Mouse (Mus musculus) spleen, adult 2 months (tissue): ENCODE data around the gene Vwa3b. TPM values are rescaled to one million over a fixed set of nuclear protein-coding genes. Genes with fewer than 3 reads are reported as not detected.

ENCODE experiments used
- DNase-seq, 2 experiments: peaks; one replicate each; pipeline versions ENCODE4 v3.0.0 to v3.0.0-alpha.2; 2012 to 2021; ENCODE audit warnings: low spot score in 2 of 2, low read depth in 1 of 2
- H3K27ac ChIP-seq: fragments of 200-500 bp; 2 replicates; pipeline ENCODE4 v1.5.1; 2012; ENCODE audit warnings: low read length, inconsistent platforms; ENCODE audit not compliant: insufficient read depth
- H3K27me3 ChIP-seq: fragments of 200-500 bp; 2 replicates; pipeline ENCODE4 v1.6.1; 2012; ENCODE audit warnings: mild to moderate bottlenecking, moderate library complexity, low read length, inconsistent platforms; ENCODE audit not compliant: control insufficient read depth, insufficient read depth
- H3K36me3 ChIP-seq: fragments of 200-500 bp; 2 replicates; pipeline ENCODE4 v1.6.1; 2012; ENCODE audit warnings: mild to moderate bottlenecking, low read length, inconsistent platforms; ENCODE audit not compliant: control insufficient read depth, insufficient read depth
- H3K4me1 ChIP-seq: fragments of 200-500 bp; 2 replicates; pipeline ENCODE4 v1.6.1; 2011; ENCODE audit warnings: inconsistent platforms; ENCODE audit not compliant: control insufficient read depth, insufficient read depth, insufficient read length
- H3K4me3 ChIP-seq: fragments of 200-500 bp; 2 replicates; pipeline ENCODE4 v1.5.1; 2011; ENCODE audit warnings: mild to moderate bottlenecking, inconsistent platforms; ENCODE audit not compliant: insufficient read depth, insufficient read length; ENCODE audit errors: extremely low read depth
- CTCF ChIP-seq: fragments of 200-500 bp; IDR thresholded peaks from 2 replicates; pipeline ENCODE4 v1.5.1; 2011; ENCODE audit warnings: mild to moderate bottlenecking, inconsistent platforms; ENCODE audit not compliant: insufficient read depth, insufficient read length, insufficient replicate concordance; ENCODE audit errors: extremely low read depth
- POLR2A ChIP-seq: fragments of 200-500 bp; IDR thresholded peaks from 2 replicates; pipeline ENCODE4 v1.6.1; 2011; ENCODE audit warnings: low read depth, low read length, inconsistent platforms
- WGBS: fragments of 180-500 bp; shearing (Covaris S2); methylation state at CpG from one replicate; pipeline ENCODE4 v1.1.7; 2018; 5-methylcytosine and 5-hydroxymethylcytosine counted together
- polyA plus RNA-seq: library from polyadenylated mRNA; depleted of rRNA; stranded (reverse); fragments of >200 nt; gene quantifications from 2 replicates; pipeline ENCODE4 v1.2.3, GENCODE M21; 2012

Vwa3b gene
- polyA plus RNA-seq, 1 experiment = 0.21 TPM

DNA sequence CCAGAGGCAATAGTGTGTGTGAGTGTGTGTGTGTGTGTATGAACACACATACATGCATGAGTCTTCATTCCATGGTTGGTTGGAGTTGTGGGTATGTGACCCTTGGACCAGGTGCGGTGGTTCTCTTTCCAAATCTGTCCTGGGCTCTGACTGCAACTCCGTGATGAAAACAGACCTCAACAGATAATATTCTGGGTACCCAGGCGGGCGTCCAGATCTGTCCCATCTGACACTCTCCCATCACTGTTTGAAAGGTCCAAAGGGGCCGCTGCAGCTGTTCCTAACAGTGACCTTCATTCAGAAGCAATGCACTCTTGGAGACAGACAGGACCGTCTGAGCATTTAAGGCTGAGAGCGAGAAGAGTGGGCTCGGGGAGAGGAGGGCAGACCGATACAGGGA lies 90.2 kb downstream of the Vwa3b start:
- Histone ChIP-seq H3K27ac (no peak overlapping the region), H3K36me3 (no peaks in the 10 kb centered on the region), H3K4me1 (no peaks in the 10 kb centered on the region), H3K27me3 (no peaks in the 10 kb centered on the region), H3K4me3 (no peak overlapping the region)
- WGBS = 86% methylated on average over 9 of the region's 9 CpGs
- TF ChIP-seq CTCF (no peak), POLR2A (no peak)
- DNase-seq = no peak

DNA sequence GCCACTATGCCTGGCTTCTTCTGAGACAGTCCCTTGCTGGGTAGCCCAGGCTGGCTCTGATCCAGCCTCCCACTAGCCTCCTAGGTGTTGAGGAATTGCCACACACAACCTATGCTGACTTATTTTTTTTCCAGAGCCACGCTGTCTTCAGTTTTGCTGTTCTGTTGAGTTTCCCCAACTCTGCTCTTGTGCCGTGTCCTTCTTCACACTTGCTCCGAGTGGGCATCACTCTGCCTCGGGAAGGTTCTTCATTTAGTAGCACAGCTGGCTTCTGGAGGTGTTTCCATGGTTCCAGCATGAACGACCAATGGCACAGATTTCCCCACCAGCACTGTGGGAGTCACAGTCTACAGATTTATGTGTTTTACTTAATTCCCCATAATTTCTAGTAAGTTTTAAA lies 91.6 kb downstream of the Vwa3b start:
- no peaks in the 10 kb centered on the region for H3K27me3 ChIP-seq
- no peak for DNase-seq
- H3K36me3 ChIP-seq = no peaks in the 10 kb centered on the region
- 84% methylated on average over 5 of the region's 5 CpGs for WGBS
- no peak overlapping the region for H3K27ac ChIP-seq
- H3K4me3 ChIP-seq = no peak overlapping the region
- H3K4me1 ChIP-seq = no peaks in the 10 kb centered on the region
- no peak for TF ChIP-seq CTCF
- no peak for TF ChIP-seq POLR2A

DNA sequence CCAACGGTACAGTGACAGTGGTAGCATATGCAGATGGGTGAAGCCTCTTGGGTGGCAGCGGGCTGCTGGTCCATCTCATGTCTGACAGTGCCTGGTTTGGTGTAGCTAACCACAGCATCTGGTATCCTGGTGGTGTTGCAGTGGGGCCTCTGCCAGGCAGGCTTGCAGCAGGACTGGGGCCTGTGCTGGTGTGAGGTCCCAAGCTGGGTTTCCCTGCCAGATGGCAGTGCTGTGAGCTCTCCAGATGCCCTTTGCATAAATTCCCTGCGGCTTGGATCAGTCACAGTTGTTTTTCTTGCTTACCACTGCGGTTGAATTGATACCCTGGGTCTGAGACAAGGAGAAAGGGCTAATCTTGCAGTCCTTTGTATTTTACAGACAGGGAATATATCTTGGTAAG lies 95.9 kb downstream of the Vwa3b start:
- no peak for TF ChIP-seq CTCF
- no peak for TF ChIP-seq POLR2A
- H3K36me3 ChIP-seq = no peaks in the 10 kb centered on the region
- H3K4me3 ChIP-seq = no peak overlapping the region
- H3K27me3 ChIP-seq = no peaks in the 10 kb centered on the region
- no peaks in the 10 kb centered on the region for H3K4me1 ChIP-seq
- WGBS = 80% methylated on average over 4 of the region's 4 CpGs
- H3K27ac ChIP-seq = no peak overlapping the region
- DNase-seq = no peak

DNA sequence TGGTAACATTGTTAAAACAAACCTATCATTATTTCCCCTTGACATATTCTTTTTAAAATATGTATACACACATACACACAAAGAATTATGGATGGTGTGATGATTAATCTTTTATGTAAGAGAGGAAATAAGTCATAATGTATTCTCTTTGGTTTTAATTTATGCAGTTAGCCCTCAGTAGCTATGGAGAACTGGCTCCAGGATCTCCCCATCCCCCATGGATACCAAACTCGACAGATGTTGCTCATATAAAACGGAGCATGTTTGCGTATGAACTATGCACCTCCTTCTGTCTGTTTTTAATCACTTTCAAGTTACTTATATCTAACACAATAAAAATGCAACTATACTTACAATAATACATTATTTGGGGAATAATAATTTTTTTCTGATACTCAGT lies 96.4 kb downstream of the Vwa3b start:
- no peak for DNase-seq
- Histone ChIP-seq H3K36me3 (no peaks in the 10 kb centered on the region), H3K27me3 (no peaks in the 10 kb centered on the region), H3K4me3 (no peak overlapping the region), H3K4me1 (no peaks in the 10 kb centered on the region), H3K27ac (no peak overlapping the region)
- 84% methylated on average over 3 of the region's 3 CpGs for WGBS
- TF ChIP-seq POLR2A (no peak), CTCF (no peak)

DNA sequence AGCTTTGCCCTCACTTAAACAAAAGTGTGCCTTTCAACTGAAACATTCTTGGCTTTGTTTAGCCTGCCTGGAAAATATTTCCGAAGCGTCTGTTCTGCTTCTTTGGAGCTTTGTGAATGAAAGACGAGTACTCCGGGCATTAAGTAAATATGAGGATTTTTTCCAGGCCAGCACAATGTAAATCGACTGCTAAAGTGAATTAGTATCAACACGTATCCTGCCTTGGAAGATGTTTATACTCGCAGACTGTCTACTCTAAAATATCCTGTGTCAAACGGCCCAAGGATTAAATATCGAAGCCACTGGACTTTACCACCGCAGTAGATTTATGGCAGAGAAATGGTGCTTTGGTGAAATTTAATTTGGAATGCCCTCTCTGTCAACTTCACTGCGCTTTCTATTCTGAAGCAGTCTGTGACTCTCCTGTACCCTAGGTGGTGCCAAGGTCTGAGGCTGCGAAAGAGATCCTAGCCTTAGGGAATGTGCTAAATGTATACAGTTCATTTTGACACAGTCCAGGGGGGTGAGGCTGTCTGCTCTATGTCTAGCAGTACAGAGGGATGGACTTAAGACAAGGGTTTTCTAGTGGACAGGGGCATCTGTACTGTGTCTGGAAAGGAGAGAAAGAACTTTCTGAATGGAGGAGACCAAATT lies 98.4 kb downstream of the Vwa3b start:
- Histone ChIP-seq H3K27ac (no peak overlapping the region), H3K27me3 (no peaks in the 10 kb centered on the region), H3K4me1 (no peaks in the 10 kb centered on the region), H3K4me3 (no peak overlapping the region), H3K36me3 (no peaks in the 10 kb centered on the region)
- TF ChIP-seq CTCF (no peak), POLR2A (no peak)
- DNase-seq = no peak
- WGBS = 90% methylated on average over 12 of the region's 12 CpGs

DNA sequence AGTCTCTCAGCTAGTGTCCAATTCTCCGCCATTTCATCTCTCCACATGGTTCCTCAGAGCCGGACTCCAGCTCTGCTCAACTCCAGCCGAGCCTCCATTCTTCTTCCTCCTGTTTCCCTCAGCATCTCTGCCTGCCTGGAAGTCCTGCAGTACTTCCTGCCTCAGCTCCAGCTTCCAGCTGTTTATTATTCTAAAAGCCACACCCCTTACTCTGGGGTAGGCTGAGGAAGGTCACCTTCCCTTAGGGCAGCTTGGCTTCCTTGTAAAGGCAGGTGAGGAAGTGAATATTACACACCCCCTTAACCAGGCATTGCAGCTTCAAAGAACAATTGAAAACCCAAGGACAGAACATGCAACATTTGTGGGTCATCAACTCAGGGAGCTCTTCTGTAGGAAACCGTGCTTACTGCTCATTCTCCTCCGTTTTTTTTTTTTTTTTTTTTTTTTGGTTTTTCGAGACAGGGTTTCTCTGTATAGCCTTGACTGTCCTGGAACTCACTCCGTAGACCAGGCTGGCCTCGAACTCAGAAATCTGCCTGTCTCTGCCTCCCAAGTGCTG lies 103.7 kb downstream of the Vwa3b start:
- no peaks in the 10 kb centered on the region for H3K36me3 ChIP-seq
- no peaks in the 10 kb centered on the region for H3K27me3 ChIP-seq
- no peak overlapping the region for H3K4me3 ChIP-seq
- TF ChIP-seq CTCF (no peak), POLR2A (no peak)
- H3K4me1 ChIP-seq = no peaks in the 10 kb centered on the region
- DNase-seq = no peak
- no peak overlapping the region for H3K27ac ChIP-seq
- 77% methylated on average over 8 of the region's 8 CpGs for WGBS

DNA sequence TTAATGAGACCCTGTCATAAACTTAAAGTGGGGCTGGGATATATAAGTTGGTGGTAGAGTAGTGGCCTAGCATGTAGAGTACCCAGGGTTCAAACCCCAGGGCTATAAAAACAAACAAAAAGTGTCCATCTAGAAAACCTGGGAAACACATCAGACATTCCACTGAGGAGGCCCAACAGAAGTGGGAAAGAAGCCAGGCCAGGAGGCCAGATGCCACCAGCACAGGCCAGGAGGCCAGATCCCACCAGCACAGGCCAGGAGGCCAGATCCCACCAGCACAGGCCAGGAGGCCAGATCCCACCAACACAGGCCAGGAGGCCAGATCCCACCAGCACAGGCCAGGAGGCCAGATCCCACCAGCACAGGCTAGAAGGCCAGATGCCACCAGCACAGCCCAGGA lies 104.8 kb downstream of the Vwa3b start:
- Histone ChIP-seq H3K27ac (no peak overlapping the region), H3K27me3 (no peaks in the 10 kb centered on the region), H3K4me3 (no peak overlapping the region), H3K36me3 (no peaks in the 10 kb centered on the region), H3K4me1 (no peaks in the 10 kb centered on the region)
- no peak for DNase-seq
- TF ChIP-seq CTCF = no peak
- no peak for TF ChIP-seq POLR2A

DNA sequence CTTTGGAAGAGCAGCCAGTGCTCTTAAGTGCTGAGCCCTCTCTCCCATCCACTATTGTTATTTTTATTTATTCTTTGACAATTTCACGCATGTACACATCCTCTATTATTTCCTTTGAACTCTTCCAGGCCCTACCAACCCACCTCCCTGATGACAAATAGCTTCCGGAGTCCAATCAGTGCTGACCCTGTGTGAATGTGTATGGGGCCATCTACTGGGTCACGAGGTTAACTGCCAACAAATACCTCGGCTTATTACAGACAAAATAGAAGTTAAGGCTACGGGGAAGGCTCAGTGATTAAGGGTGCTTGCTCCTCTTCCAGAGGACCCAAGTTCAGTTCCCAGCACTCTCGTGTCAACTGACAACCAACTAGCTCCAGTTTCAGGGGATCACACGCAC lies 106.0 kb downstream of the Vwa3b start:
- no peaks in the 10 kb centered on the region for H3K4me1 ChIP-seq
- H3K27ac ChIP-seq = no peak overlapping the region
- 66% methylated on average over 7 of the region's 7 CpGs for WGBS

More for the DNA sequence above, 106.0 kb downstream of the Vwa3b start:
- no peak for DNase-seq
- TF ChIP-seq POLR2A = no peak
- TF ChIP-seq CTCF = no peak
- H3K27me3 ChIP-seq = no peaks in the 10 kb centered on the region
- no peak overlapping the region for H3K4me3 ChIP-seq
- no peaks in the 10 kb centered on the region for H3K36me3 ChIP-seq
